Mouse (Mus musculus): ENCODE measurements around the gene C87499. TPM values are rescaled to one million over a fixed set of nuclear protein-coding genes. Genes with fewer than 3 reads are reported as not detected.
A peak's percentile ranks its signal among the peaks of the same experiment; 100 is the strongest.

C87499 gene
- polyA plus RNA-seq, 1 experiment, result not detected

- H3K4me3 ChIP-seq (replicated peaks), result peak overlapping the region; percentile 95
- TF ChIP-seq FLI1 (IDR thresholded peaks at IDR 0.05; ENCODE audit: low read length) (no peak), GATA1 (IDR thresholded peaks at IDR 0.05; ENCODE audit: borderline replicate concordance, low read length) (no peak)
These were observed 6.5 kb upstream of the C87499 start for GRCm38 (mm10) chr4:88640704-88641076.

GRCm38 (mm10) chr4:88603276-88603675, 30.9 kb downstream of the C87499 start, which contains the start of gene Ifna12:
TSS of gene Ifna12 (minus strand) at chr4:88603376.
- Histone ChIP-seq H3K4me3 (replicated peaks) (no peak within 1 kb of the TSS), H3K9me3 (no peaks in the 10 kb centered on the region), H3K4me1 (peaks cover 2% of the 10 kb centered on the region; the same call in 1 of the 2 replicates), H3K36me3 (replicated peaks; ENCODE audit: low read length) (no peaks in the 10 kb centered on the region), H3K27me3 (replicated peaks) (no peaks in the 10 kb centered on the region)
- TF ChIP-seq GATA1 (IDR thresholded peaks at IDR 0.05; ENCODE audit: borderline replicate concordance, low read length) (no peak), FLI1 (IDR thresholded peaks at IDR 0.05; ENCODE audit: low read length) (no peak)

More at GRCm38 (mm10) chr4:88640704-88641076, 6.5 kb upstream of the C87499 start:
- Histone ChIP-seq H3K27me3 (replicated peaks) (peaks cover 5% of the 10 kb centered on the region), H3K9me3 (no peaks in the 10 kb centered on the region), H3K4me1 (peaks cover 12% of the 10 kb centered on the region), H3K36me3 (replicated peaks; ENCODE audit: low read length) (no peaks in the 10 kb centered on the region)

GRCm38 (mm10) chr4:88592285-88592684, 41.9 kb downstream of the C87499 start, which contains the start of gene Ifna9:
TSS of gene Ifna9 (minus strand) at chr4:88592385.
- Histone ChIP-seq H3K4me3 (replicated peaks) (no peak within 1 kb of the TSS), H3K36me3 (replicated peaks; ENCODE audit: low read length) (no peaks in the 10 kb centered on the region), H3K9me3 (no peaks in the 10 kb centered on the region), H3K27me3 (replicated peaks) (no peaks in the 10 kb centered on the region), H3K4me1 (peaks cover 44% of the 10 kb centered on the region)
- TF ChIP-seq GATA1 (IDR thresholded peaks at IDR 0.05; ENCODE audit: borderline replicate concordance, low read length) (no peak), FLI1 (IDR thresholded peaks at IDR 0.05; ENCODE audit: low read length) (no peak)

Other genes starting within 250 kb of the C87499 start
- gene Hacd4, start 195.5 kb downstream of the C87499 start, polyA plus RNA-seq (2012; ENCODE audit: insufficient read depth, low replicate concordance), result 0.48 and 5.1 TPM in 2 replicates
- gene Ifnb1, start 111.6 kb downstream of the C87499 start, polyA plus RNA-seq (2012; ENCODE audit: insufficient read depth, low replicate concordance), result not detected in 2 replicates
- gene Ifna15, start 76.2 kb downstream of the C87499 start, polyA plus RNA-seq (2012; ENCODE audit: insufficient read depth, low replicate concordance), result not detected in 2 replicates
- not detected in 2 replicates for gene Ifna14, start 62.6 kb downstream of the C87499 start, polyA plus RNA-seq (2012; ENCODE audit: insufficient read depth, low replicate concordance)
- not detected in 2 replicates for gene Ifna9, start 42.0 kb downstream of the C87499 start, polyA plus RNA-seq (2012; ENCODE audit: insufficient read depth, low replicate concordance)
- not detected in 2 replicates for gene Ifna12, start 31.0 kb downstream of the C87499 start, polyA plus RNA-seq (2012; ENCODE audit: insufficient read depth, low replicate concordance)
- not detected in 2 replicates for gene Ifna13, start 10.0 kb upstream of the C87499 start, polyA plus RNA-seq (2012; ENCODE audit: insufficient read depth, low replicate concordance)
- not detected in 2 replicates for gene Ifna16, start 42.5 kb upstream of the C87499 start, polyA plus RNA-seq (2012; ENCODE audit: insufficient read depth, low replicate concordance)
- not detected in 2 replicates for gene Ifna2, start 49.5 kb upstream of the C87499 start, polyA plus RNA-seq (2012; ENCODE audit: insufficient read depth, low replicate concordance)
- not detected in 2 replicates for gene Ifnab, start 56.9 kb upstream of the C87499 start, polyA plus RNA-seq (2012; ENCODE audit: insufficient read depth, low replicate concordance)
- 0.27 TPM in 1 of 2 replicates, not detected in the other for gene Gm26566, start 87.4 kb upstream of the C87499 start, polyA plus RNA-seq (2012; ENCODE audit: insufficient read depth, low replicate concordance)
- 1.4 and 2.6 TPM in 2 replicates for gene Klhl9, start 88.1 kb upstream of the C87499 start, polyA plus RNA-seq (2012; ENCODE audit: insufficient read depth, low replicate concordance)
- not detected in 2 replicates for gene Gm13271, start 120.5 kb upstream of the C87499 start, polyA plus RNA-seq (2012; ENCODE audit: insufficient read depth, low replicate concordance)
- gene Gm13283, start 125.7 kb upstream of the C87499 start, polyA plus RNA-seq (2012; ENCODE audit: insufficient read depth, low replicate concordance), result not detected in 2 replicates
- not detected in 2 replicates for gene Gm13290, start 139.4 kb upstream of the C87499 start, polyA plus RNA-seq (2012; ENCODE audit: insufficient read depth, low replicate concordance)
- gene Gm13289, start 142.5 kb upstream of the C87499 start, polyA plus RNA-seq (2012; ENCODE audit: insufficient read depth, low replicate concordance), result not detected in 2 replicates
- gene Gm13272, start 145.4 kb upstream of the C87499 start, polyA plus RNA-seq (2012; ENCODE audit: insufficient read depth, low replicate concordance), result not detected in 2 replicates
- not detected in 2 replicates for gene Ifnz, start 147.7 kb upstream of the C87499 start, polyA plus RNA-seq (2012; ENCODE audit: insufficient read depth, low replicate concordance)
- gene Gm13276, start 151.3 kb upstream of the C87499 start, polyA plus RNA-seq (2012; ENCODE audit: insufficient read depth, low replicate concordance), result not detected in 2 replicates
- gene Gm13277, start 154.2 kb upstream of the C87499 start, polyA plus RNA-seq (2012; ENCODE audit: insufficient read depth, low replicate concordance), result not detected in 2 replicates
- gene Gm13278, start 157.1 kb upstream of the C87499 start, polyA plus RNA-seq (2012; ENCODE audit: insufficient read depth, low replicate concordance), result not detected in 2 replicates
- 0.64 TPM in 1 of 2 replicates, not detected in the other for gene Gm13275, start 160.1 kb upstream of the C87499 start, polyA plus RNA-seq (2012; ENCODE audit: insufficient read depth, low replicate concordance)
- gene Gm13279, start 163.0 kb upstream of the C87499 start, polyA plus RNA-seq (2012; ENCODE audit: insufficient read depth, low replicate concordance), result not detected in 2 replicates
- gene Gm13285, start 165.3 kb upstream of the C87499 start, polyA plus RNA-seq (2012; ENCODE audit: insufficient read depth, low replicate concordance), result not detected in 2 replicates
- 0.64 TPM in 1 of 2 replicates, not detected in the other for gene Gm13287, start 168.8 kb upstream of the C87499 start, polyA plus RNA-seq (2012; ENCODE audit: insufficient read depth, low replicate concordance)
- not detected in 2 replicates for gene Gm13288, start 171.1 kb upstream of the C87499 start, polyA plus RNA-seq (2012; ENCODE audit: insufficient read depth, low replicate concordance)
- gene Ifna7, start 181.8 kb upstream of the C87499 start, polyA plus RNA-seq (2012; ENCODE audit: insufficient read depth, low replicate concordance), result not detected in 2 replicates
- not detected in 2 replicates for gene Ifna11, start 185.5 kb upstream of the C87499 start, polyA plus RNA-seq (2012; ENCODE audit: insufficient read depth, low replicate concordance)
- not detected in 2 replicates for gene Ifna6, start 193.0 kb upstream of the C87499 start, polyA plus RNA-seq (2012; ENCODE audit: insufficient read depth, low replicate concordance)
- gene Ifna5, start 201.1 kb upstream of the C87499 start, polyA plus RNA-seq (2012; ENCODE audit: insufficient read depth, low replicate concordance), result not detected in 2 replicates
- gene Ifna4, start 207.4 kb upstream of the C87499 start, polyA plus RNA-seq (2012; ENCODE audit: insufficient read depth, low replicate concordance), result not detected in 2 replicates
- gene Ifna1, start 215.7 kb upstream of the C87499 start, polyA plus RNA-seq (2012; ENCODE audit: insufficient read depth, low replicate concordance), result not detected in 2 replicates
- gene Ifne, start 245.8 kb upstream of the C87499 start, polyA plus RNA-seq (2012; ENCODE audit: insufficient read depth, low replicate concordance), result not detected in 2 replicates

All from megakaryocyte, embryonic 14.5 days (primary cell).